Mouse (Mus musculus): Measurements from ENCODE around the gene Trpm5. TPM values are rescaled to one million over a fixed set of nuclear protein-coding genes. Genes with fewer than 3 reads are reported as not detected.

Trpm5 gene
- total and polyA plus RNA-seq, 2 experiments from 2014 or later = 1.3 to 1.6 TPM

DNA sequence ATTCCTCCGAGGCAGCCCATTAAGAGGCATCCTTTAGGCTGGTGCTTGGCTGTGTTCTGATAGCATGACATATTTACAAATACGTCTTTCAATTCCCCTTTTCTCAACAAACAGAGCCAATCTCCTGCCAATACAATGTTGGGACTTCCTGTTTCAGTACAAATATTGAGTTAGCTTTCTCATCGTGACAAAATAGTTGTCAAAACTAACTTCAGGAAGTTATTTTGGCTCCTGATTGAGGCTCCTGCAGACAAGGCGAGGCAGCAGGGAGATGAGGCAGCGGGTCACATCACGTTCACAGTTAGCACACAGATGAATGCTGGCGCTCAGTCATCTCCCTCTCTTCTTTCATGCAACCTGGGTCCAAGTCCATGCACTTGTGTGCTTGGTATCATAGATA, 48.1 kb downstream of the Trpm5 start:
- no peaks in the 10 kb centered on the region for H3K27me3 ChIP-seq (ENCODE audit: insufficient read depth, low read length)
- no peak overlapping the region for H3K27ac ChIP-seq (ENCODE audit: low read depth, low read length)
- no peak for DNase-seq (ENCODE audit: low spot score)
- H3K36me3 ChIP-seq (ENCODE audit: insufficient read depth, low read length) = peaks cover 19% of the 10 kb centered on the region; the same call in 1 of the 2 replicates
- no peak overlapping the region for H3K4me2 ChIP-seq (ENCODE audit: low read depth, low read length, poor library complexity, severe bottlenecking)
- H3K9ac ChIP-seq (replicated peaks; ENCODE audit: low read length, poor library complexity, severe bottlenecking) = no peak overlapping the region
- no peak for ATAC-seq (ENCODE audit: low FRiP score)
- H3K4me3 ChIP-seq (ENCODE audit: low read depth, low read length) = no peak overlapping the region
- H3K9me3 ChIP-seq (ENCODE audit: low read length) = no peaks in the 10 kb centered on the region
- TF ChIP-seq CTCF (IDR thresholded peaks at IDR 0.05) = no peak
- WGBS = 83% methylated on average over 7 of the region's 7 CpGs
- H3K4me1 ChIP-seq (ENCODE audit: insufficient read depth, low read length) = 0 out of 2 replicates have a peak, but pooled peaks cover under 1% of the 10 kb centered on the region

DNA sequence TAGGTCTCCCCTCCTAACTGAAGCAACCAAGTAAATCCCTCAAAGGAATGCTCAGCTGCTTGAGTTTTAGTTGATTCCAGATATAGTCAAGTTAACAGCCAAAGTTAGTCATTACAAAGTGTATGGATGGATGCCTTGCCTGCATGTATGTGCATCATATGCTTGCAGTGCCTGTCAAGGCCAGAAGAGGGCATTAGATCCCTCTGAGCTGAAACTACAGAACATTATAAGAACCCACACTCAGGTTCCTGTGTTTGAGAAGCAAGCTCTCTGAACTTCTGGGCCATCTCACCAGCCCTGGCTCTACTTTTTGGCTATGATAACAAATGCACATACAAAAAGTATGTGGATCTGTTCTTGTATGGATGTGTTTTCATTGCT, 49.6 kb downstream of the Trpm5 start:
- no peak overlapping the region for H3K9ac ChIP-seq (replicated peaks; ENCODE audit: low read length, poor library complexity, severe bottlenecking)
- no peak overlapping the region for H3K27ac ChIP-seq (ENCODE audit: low read depth, low read length)
- DNase-seq (ENCODE audit: low spot score) (no peak), ATAC-seq (ENCODE audit: low FRiP score) (no peak)
- H3K4me3 ChIP-seq (ENCODE audit: low read depth, low read length) = no peak overlapping the region
- H3K36me3 ChIP-seq (ENCODE audit: insufficient read depth, low read length) = peaks cover 30% of the 10 kb centered on the region
- TF ChIP-seq CTCF (IDR thresholded peaks at IDR 0.05) = 0 out of 2 replicates have a peak, but pooled peaks have one; percentile 32
- no peaks in the 10 kb centered on the region for H3K27me3 ChIP-seq (ENCODE audit: insufficient read depth, low read length)
- H3K4me1 ChIP-seq (ENCODE audit: insufficient read depth, low read length) = no peaks in the 10 kb centered on the region
- no peak overlapping the region for H3K4me2 ChIP-seq (ENCODE audit: low read depth, low read length, poor library complexity, severe bottlenecking)
- no peaks in the 10 kb centered on the region for H3K9me3 ChIP-seq (ENCODE audit: low read length)

DNA sequence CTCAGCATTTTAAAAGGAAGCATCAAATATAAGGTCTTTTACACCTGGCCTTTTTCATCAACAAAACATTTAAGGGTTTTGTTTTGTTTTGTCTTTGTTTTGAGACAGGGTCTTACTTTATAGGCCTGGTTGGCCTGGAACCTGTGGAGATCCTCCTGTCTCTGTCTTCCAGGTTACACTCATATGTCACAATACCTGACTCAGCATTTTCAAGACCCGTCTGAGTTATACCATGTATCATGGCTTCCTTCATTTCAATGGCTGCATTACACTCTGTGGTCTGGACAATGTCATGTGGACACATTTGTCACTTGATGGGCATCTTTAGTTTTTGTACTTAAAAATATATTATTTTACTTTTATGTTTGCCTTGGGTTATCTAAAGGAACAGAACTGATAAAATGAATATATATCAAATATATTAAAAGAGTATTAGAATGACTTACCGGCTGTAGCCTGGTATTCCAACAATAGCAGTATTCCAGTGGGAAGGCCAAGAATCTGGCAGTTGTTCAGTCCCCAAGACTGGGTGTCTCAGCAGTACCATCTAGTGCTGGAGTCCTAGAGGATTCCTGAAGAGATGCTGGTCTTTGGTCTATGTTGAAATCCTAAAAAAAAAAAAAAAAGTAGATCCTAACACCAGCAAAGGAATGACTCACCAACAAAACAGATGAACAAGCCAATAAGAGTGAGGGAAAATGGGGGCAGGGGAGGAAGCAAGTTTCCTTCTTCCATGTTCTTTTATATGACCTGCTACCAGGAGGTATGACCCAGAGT, 50.2 kb downstream of the Trpm5 start:
- no peaks in the 10 kb centered on the region for H3K27me3 ChIP-seq (ENCODE audit: insufficient read depth, low read length)
- TF ChIP-seq CTCF (IDR thresholded peaks at IDR 0.05) = no peak
- no peaks in the 10 kb centered on the region for H3K9me3 ChIP-seq (ENCODE audit: low read length)
- 94% methylated on average over 2 of the region's 2 CpGs for WGBS
- H3K9ac ChIP-seq (replicated peaks; ENCODE audit: low read length, poor library complexity, severe bottlenecking) = no peak overlapping the region
- H3K4me1 ChIP-seq (ENCODE audit: insufficient read depth, low read length) = no peaks in the 10 kb centered on the region
- no peak for DNase-seq (ENCODE audit: low spot score)
- no peak overlapping the region for H3K4me2 ChIP-seq (ENCODE audit: low read depth, low read length, poor library complexity, severe bottlenecking)
- H3K4me3 ChIP-seq (ENCODE audit: low read depth, low read length) = no peak overlapping the region
- H3K27ac ChIP-seq (ENCODE audit: low read depth, low read length) = no peak overlapping the region
- ATAC-seq (ENCODE audit: low FRiP score) = no peak
- H3K36me3 ChIP-seq (ENCODE audit: insufficient read depth, low read length) = peaks cover 34% of the 10 kb centered on the region

DNA sequence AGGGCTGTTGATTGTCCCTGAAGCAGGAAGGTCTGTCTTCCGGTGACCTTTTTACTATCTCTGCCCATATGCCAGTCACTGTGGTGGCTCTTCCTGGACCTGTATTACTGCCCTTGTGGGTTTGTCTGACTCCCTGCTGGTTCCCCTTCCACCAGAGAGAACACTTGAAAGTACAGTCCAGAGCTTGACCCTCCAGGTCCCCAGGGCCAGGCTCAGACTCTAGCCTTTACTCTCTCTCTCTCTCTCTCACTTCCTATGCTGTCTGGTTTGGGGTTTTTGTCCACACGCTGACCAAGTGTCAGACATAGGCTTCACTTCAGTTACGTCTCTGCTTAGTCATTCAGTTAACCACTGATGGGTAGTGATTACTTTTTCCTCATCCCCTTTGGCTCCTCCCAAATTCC, 51.5 kb downstream of the Trpm5 start:
- H3K4me3 ChIP-seq (ENCODE audit: low read depth, low read length) = no peak overlapping the region
- DNase-seq (ENCODE audit: low spot score) (no peak), ATAC-seq (ENCODE audit: low FRiP score) (no peak)
- no peak overlapping the region for H3K9ac ChIP-seq (replicated peaks; ENCODE audit: low read length, poor library complexity, severe bottlenecking)
- no peak overlapping the region for H3K4me2 ChIP-seq (ENCODE audit: low read depth, low read length, poor library complexity, severe bottlenecking)
- no peaks in the 10 kb centered on the region for H3K9me3 ChIP-seq (ENCODE audit: low read length)
- 87% methylated on average over 3 of the region's 3 CpGs for WGBS
- no peak overlapping the region for H3K27ac ChIP-seq (ENCODE audit: low read depth, low read length)
- TF ChIP-seq CTCF (IDR thresholded peaks at IDR 0.05) = no peak
- H3K36me3 ChIP-seq (ENCODE audit: insufficient read depth, low read length) = peaks cover 36% of the 10 kb centered on the region
- no peaks in the 10 kb centered on the region for H3K4me1 ChIP-seq (ENCODE audit: insufficient read depth, low read length)
- H3K27me3 ChIP-seq (ENCODE audit: insufficient read depth, low read length) = no peaks in the 10 kb centered on the region

DNA sequence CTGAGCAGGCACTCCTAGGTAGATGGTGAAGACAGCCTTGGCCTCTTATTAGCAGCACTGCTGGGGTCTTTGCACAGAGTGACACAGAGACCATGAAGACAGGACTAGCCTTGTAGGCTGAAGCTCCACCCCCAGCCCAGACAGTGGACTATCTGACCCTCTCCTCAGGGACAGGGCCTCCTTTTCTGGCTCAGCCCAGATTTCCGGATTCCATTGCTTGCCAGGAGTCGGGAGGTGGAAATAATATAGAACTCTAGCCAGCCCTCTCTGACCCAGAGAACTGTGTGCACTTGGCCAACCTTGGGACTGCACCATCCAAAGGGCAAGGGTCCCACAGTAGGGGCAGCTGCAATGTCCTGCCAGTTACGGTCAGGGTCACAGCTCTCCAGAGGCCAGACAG, 52.4 kb downstream of the Trpm5 start:
- no peaks in the 10 kb centered on the region for H3K4me1 ChIP-seq (ENCODE audit: insufficient read depth, low read length)
- H3K4me3 ChIP-seq (ENCODE audit: low read depth, low read length) = no peak overlapping the region
- no peaks in the 10 kb centered on the region for H3K27me3 ChIP-seq (ENCODE audit: insufficient read depth, low read length)
- H3K9me3 ChIP-seq (ENCODE audit: low read length) = no peaks in the 10 kb centered on the region
- no peak for DNase-seq (ENCODE audit: low spot score)
- no peak for ATAC-seq (ENCODE audit: low FRiP score)
- H3K27ac ChIP-seq (ENCODE audit: low read depth, low read length) = 0 out of 2 replicates have a peak overlapping the region, but pooled peaks have one; percentile 26
- 70% methylated on average over 3 of the region's 3 CpGs for WGBS
- H3K9ac ChIP-seq (replicated peaks; ENCODE audit: low read length, poor library complexity, severe bottlenecking) = no peak overlapping the region
- H3K36me3 ChIP-seq (ENCODE audit: insufficient read depth, low read length) = peaks cover 40% of the 10 kb centered on the region
- no peak for TF ChIP-seq CTCF (IDR thresholded peaks at IDR 0.05)
- H3K4me2 ChIP-seq (ENCODE audit: low read depth, low read length, poor library complexity, severe bottlenecking) = no peak overlapping the region

DNA sequence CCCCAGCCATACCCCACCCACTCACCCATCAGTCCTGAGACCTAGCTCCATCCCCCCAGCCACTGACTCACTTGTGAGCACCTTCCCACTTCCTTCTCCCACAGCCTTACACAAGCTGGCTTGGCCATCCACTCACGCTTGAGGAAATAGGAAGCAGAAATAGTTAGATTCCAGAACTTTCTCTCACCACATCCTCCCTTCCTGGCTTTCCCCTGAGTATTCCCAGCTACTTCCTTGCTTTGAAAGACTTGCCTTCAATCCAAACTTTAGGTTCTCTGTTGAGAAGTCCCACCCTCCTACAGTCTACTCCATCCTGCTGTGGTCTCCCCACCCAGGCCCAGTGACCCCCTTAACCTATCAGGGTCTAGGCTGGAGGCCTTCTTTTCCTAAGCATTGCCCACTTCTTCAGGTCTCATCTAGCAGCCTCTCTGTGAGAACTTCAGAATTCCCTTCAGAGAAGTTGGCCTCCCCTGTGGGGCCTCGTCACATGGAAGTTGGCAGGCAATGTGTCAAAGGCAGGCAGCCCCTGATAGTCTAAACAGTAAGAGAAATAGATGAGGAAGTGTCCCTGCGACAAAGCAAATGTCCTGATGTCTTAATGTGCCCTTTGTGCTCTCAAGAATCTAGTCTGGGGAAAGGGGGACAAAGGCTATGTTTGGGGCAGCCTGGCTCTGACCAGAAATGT, 53.2 kb downstream of the Trpm5 start:
- Histone ChIP-seq H3K4me1 (ENCODE audit: insufficient read depth, low read length) (no peaks in the 10 kb centered on the region), H3K36me3 (ENCODE audit: insufficient read depth, low read length) (peaks cover 40% of the 10 kb centered on the region), H3K27me3 (ENCODE audit: insufficient read depth, low read length) (no peaks in the 10 kb centered on the region), H3K9me3 (ENCODE audit: low read length) (no peaks in the 10 kb centered on the region), H3K4me2 (ENCODE audit: low read depth, low read length, poor library complexity, severe bottlenecking) (no peak overlapping the region), H3K4me3 (ENCODE audit: low read depth, low read length) (no peak overlapping the region), H3K27ac (ENCODE audit: low read depth, low read length) (no peak overlapping the region), H3K9ac (replicated peaks; ENCODE audit: low read length, poor library complexity, severe bottlenecking) (no peak overlapping the region)
- no peak for DNase-seq (ENCODE audit: low spot score)
- 77% methylated on average over 3 of the region's 3 CpGs for WGBS
- no peak for ATAC-seq (ENCODE audit: low FRiP score)
- TF ChIP-seq CTCF (IDR thresholded peaks at IDR 0.05) = no peak
